Mouse (Mus musculus): Measurements from ENCODE around the gene Tmem63b. TPM values are rescaled to one million over a fixed set of nuclear protein-coding genes. Genes with fewer than 3 reads are reported as not detected.
"Not testable (repeated sequence)": the region's sequence is repeated elsewhere in the genome, so short reads cannot be mapped to it uniquely, and the experiment has no call there.

Tmem63b gene
- polyA plus RNA-seq, 1 experiment from 2014 or later = 22.6 TPM

DNA sequence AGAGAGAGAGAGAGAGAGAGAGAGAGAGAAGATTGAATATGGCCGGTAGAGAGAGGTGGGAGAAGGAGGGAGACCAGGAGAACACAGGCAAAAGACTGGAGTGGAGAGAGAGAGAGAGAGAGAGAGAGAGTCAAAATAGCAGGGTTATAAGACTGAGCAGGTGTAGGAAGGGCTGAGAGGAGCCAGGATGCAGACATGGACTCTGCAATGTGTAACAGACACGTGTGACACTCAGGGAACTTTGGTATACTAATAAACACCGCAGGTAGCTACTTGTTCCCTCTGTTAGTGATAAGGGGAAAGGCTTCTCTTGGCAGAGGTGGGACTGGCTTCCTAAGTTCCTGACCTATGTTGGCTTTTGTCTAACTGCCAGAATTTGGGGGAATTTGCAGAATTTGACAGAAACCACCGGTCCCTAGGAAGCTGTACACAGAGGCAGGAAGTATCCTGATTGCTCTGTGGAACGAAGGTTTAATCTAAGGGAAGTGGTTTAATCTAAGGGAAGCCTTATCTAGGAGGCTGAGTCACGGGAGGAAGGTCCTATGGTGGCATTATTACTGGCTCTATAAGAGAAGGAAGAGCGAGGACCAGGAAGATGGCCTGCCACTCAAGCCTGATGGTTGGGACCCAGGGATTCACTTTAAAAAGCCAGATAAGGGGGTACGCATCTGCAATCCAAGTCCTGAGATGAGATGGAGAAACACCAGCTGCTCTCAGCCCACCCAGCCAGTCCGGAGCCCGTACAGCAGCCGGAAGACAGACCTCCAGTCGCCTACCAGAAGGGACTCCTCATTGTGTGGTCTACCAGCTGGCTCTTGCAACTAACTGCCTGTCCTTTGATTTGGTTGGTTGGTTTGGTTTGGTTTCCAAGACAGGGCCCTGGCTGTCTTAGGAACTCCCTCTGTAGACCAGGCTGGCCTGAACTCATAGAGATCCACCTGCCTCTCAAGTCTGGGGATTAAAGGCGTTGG is 57.5 kb downstream of the Tmem63b start:
- no peaks in the 10 kb centered on the region for H3K27me3 ChIP-seq (replicated peaks; ENCODE audit: control insufficient read depth, insufficient read depth, low read length)
- no peaks in the 10 kb centered on the region for H3K9me3 ChIP-seq (ENCODE audit: control insufficient read depth)
- WGBS = 37% methylated on average over 13 of the region's 13 CpGs
- no peaks in the 10 kb centered on the region for H3K36me3 ChIP-seq (ENCODE audit: control insufficient read depth, insufficient read depth)
- no peak overlapping the region for H3K9ac ChIP-seq (ENCODE audit: low read depth, low read length)
- peak; percentile 58 for ATAC-seq
- H3K4me1 ChIP-seq (replicated peaks; ENCODE audit: control insufficient read depth, insufficient read depth, low read length) = peaks cover 11% of the 10 kb centered on the region; the same call in 1 of the 2 replicates
- no peak overlapping the region for H3K4me3 ChIP-seq (ENCODE audit: low read depth, low read length)
- H3K27ac ChIP-seq (ENCODE audit: low read depth, low read length) = peak overlapping the region; percentile 5; the same call in 1 of the 2 replicates
- peak overlapping the region; percentile 70 for H3K4me2 ChIP-seq (replicated peaks; ENCODE audit: low read depth)
- no peak for TF ChIP-seq CTCF (IDR thresholded peaks at IDR 0.05; ENCODE audit: low read depth)

DNA sequence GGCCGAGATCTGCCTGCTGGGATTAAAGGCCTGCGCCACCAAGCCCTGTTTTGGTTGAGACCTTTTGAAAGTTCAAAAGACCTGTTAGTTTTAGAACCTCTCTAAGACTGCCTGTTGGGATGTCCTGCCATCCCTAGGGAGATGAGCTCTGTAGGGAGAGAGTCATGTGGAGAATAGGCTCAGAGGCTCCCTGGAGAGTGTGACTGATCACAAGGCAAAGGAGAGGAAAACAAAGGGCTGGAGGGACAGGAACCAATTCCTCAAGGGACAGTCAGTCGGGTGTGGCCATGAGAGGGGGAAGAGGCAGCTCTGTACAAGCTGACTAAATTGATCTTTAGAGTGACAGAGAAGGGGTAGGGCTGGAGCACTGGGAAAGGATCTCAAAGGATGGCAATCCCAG is 58.5 kb downstream of the Tmem63b start:
- Histone ChIP-seq H3K36me3 (ENCODE audit: control insufficient read depth, insufficient read depth) (no peaks in the 10 kb centered on the region), H3K27me3 (replicated peaks; ENCODE audit: control insufficient read depth, insufficient read depth, low read length) (no peaks in the 10 kb centered on the region), H3K4me2 (replicated peaks; ENCODE audit: low read depth) (no peak overlapping the region), H3K27ac (ENCODE audit: low read depth, low read length) (no peak overlapping the region), H3K9me3 (ENCODE audit: control insufficient read depth) (no peaks in the 10 kb centered on the region), H3K4me1 (replicated peaks; ENCODE audit: control insufficient read depth, insufficient read depth, low read length) (peaks cover 11% of the 10 kb centered on the region; the same call in 1 of the 2 replicates), H3K4me3 (ENCODE audit: low read depth, low read length) (no peak overlapping the region), H3K9ac (ENCODE audit: low read depth, low read length) (no peak overlapping the region)
- 51% methylated on average over 3 of the region's 3 CpGs for WGBS
- ATAC-seq = no peak
- TF ChIP-seq CTCF (IDR thresholded peaks at IDR 0.05; ENCODE audit: low read depth) = no peak

DNA sequence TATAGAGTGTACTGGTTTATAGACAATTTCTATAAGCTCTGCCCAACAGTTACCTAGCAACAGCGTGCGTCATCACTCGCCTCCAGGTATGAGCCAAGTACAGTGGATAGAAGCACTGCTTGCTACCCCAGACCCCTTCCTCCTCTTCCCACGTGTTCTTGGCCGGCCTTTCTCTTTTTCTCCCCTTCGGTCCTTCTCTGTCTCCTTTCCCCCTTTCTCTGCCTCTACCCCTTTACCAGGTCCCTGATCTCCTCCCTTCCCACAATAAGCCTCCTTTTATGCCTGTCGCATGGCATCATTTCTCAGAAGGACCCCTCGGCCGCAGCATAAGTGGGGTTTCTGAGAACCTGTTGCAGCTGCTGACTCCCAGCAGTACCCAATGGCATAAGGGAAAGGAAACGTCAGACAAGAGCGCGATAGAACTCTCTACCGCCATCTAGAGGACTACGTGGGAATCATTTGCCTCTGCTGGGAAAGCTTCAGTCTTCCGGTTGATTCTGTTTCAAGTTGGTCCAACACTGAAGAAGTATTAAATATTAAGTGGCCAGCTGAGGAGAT is 60.0 kb downstream of the Tmem63b start:
- Histone ChIP-seq H3K36me3 (ENCODE audit: control insufficient read depth, insufficient read depth) (no peaks in the 10 kb centered on the region), H3K9me3 (ENCODE audit: control insufficient read depth) (no peaks in the 10 kb centered on the region), H3K27ac (ENCODE audit: low read depth, low read length) (no peak overlapping the region), H3K4me2 (replicated peaks; ENCODE audit: low read depth) (peak overlapping the region; percentile 46), H3K9ac (ENCODE audit: low read depth, low read length) (no peak overlapping the region), H3K4me1 (replicated peaks; ENCODE audit: control insufficient read depth, insufficient read depth, low read length) (peaks cover 11% of the 10 kb centered on the region; the same call in 1 of the 2 replicates), H3K4me3 (ENCODE audit: low read depth, low read length) (no peak overlapping the region), H3K27me3 (replicated peaks; ENCODE audit: control insufficient read depth, insufficient read depth, low read length) (no peaks in the 10 kb centered on the region)
- 27% methylated on average over 15 of the region's 15 CpGs for WGBS
- ATAC-seq = no peak
- TF ChIP-seq CTCF (IDR thresholded peaks at IDR 0.05; ENCODE audit: low read depth) = peak; percentile 93

DNA sequence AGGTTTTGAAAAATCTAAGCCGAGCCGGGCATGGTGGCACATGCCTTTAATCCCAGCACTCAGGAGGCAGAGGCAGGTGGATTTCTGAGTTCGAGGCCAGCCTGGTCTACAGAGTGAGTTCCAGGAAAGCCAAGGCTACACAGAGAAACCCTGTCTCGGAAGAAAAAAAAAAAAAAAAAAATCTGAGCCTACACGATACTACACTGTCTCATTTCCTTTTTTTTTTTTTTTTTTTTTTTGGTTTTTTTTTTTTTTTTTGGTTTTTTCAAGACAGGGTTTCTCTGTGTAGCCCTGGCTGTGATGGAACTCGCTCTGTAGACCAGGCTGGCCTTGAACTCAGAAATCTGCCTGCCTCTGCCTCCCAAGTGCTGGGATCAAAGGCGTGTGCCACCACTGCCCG is 63.3 kb downstream of the Tmem63b start:
- not testable (repeated sequence) for H3K4me1 ChIP-seq (replicated peaks; ENCODE audit: control insufficient read depth, insufficient read depth, low read length); ATAC-seq; H3K9me3 ChIP-seq (ENCODE audit: control insufficient read depth); H3K36me3 ChIP-seq (ENCODE audit: control insufficient read depth, insufficient read depth); H3K4me3 ChIP-seq (ENCODE audit: low read depth, low read length); H3K27me3 ChIP-seq (replicated peaks; ENCODE audit: control insufficient read depth, insufficient read depth, low read length); H3K9ac ChIP-seq (ENCODE audit: low read depth, low read length); H3K27ac ChIP-seq (ENCODE audit: low read depth, low read length); H3K4me2 ChIP-seq (replicated peaks; ENCODE audit: low read depth)
- 88% methylated on average over 8 of the region's 8 CpGs for WGBS

DNA sequence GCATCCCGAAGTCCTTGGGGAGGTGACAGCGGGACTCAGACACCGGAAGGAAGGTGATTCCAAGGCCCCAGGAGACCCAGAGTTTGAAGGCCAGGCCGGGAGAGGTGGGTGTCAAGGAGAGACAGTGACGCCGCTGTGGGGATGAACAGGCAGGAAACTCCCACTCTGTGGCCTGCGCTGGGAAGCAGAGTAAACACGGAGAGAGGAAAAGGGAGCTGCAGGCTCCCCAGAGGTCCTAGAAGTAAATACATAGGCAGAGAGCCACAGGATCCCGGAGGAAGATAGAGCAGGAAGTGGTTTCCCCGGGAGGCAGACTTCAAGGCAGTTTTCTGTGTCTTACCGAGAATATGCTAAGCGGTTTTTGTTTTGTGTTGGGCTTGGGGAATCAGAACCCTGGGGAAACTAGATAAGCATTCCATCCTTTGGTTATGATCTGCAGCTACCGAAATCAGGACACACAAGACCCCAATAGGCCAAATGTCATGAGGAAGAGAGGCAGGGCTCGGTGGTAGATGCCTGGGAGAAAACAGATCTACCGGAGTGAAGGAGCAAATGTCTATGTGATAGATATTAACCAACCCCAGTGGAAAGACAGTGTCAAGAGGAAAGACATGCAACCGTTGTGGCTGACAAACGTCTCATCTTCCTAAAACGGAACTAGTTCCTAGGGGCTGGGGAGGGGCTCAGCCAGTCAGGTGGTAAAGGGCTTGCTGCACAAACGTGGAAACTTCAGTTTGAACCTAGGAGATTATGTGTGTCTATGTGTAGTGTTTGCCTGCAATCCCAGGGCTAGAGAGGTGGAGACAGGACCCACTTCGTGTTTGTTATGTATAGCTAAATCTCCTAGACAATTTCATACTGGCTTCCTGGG is 67.1 kb downstream of the Tmem63b start:
- H3K27ac ChIP-seq (ENCODE audit: low read depth, low read length) = peak overlapping the region; percentile 70
- WGBS = 22% methylated on average over 20 of the region's 20 CpGs
- H3K36me3 ChIP-seq (ENCODE audit: control insufficient read depth, insufficient read depth) = no peaks in the 10 kb centered on the region
- H3K27me3 ChIP-seq (replicated peaks; ENCODE audit: control insufficient read depth, insufficient read depth, low read length) = no peaks in the 10 kb centered on the region
- H3K4me2 ChIP-seq (replicated peaks; ENCODE audit: low read depth) = peak overlapping the region; percentile 52
- peak overlapping the region; percentile 42 for H3K9ac ChIP-seq (ENCODE audit: low read depth, low read length)
- no peaks in the 10 kb centered on the region for H3K9me3 ChIP-seq (ENCODE audit: control insufficient read depth)
- 0 out of 2 replicates have a peak, but pooled peaks cover 5% of the 10 kb centered on the region for H3K4me1 ChIP-seq (replicated peaks; ENCODE audit: control insufficient read depth, insufficient read depth, low read length)
- TF ChIP-seq CTCF (IDR thresholded peaks at IDR 0.05; ENCODE audit: low read depth) = no peak
- H3K4me3 ChIP-seq (ENCODE audit: low read depth, low read length) = peak overlapping the region; percentile 22
- ATAC-seq = 0 out of 2 replicates have a peak, but pooled peaks have one; percentile 19

Data from intestine, postnatal 0 days (tissue).